Mouse (Mus musculus) heart, adult 2 months (tissue): ENCODE data around the gene Ptpro.

Source experiments
- CTCF ChIP-seq: fragments of 200-600 bp; IDR thresholded peaks from 2 replicates; pipeline ENCODE4 v1.8.1; 2022; ENCODE audit warnings: antibody characterized with exemption, mild to moderate bottlenecking, moderate library complexity
- EP300 ChIP-seq: fragments of 200-500 bp; IDR thresholded peaks from 2 replicates; pipeline ENCODE4 v1.6.1; 2011; ENCODE audit warnings: low read depth, low read length, control low read depth; ENCODE audit not compliant: insufficient read depth
- POLR2A ChIP-seq: fragments of 200-500 bp; IDR thresholded peaks from 2 replicates; pipeline ENCODE4 v1.6.1; 2011; ENCODE audit warnings: mild to moderate bottlenecking, low read depth, low read length, control low read depth; ENCODE audit not compliant: insufficient read depth

DNA sequence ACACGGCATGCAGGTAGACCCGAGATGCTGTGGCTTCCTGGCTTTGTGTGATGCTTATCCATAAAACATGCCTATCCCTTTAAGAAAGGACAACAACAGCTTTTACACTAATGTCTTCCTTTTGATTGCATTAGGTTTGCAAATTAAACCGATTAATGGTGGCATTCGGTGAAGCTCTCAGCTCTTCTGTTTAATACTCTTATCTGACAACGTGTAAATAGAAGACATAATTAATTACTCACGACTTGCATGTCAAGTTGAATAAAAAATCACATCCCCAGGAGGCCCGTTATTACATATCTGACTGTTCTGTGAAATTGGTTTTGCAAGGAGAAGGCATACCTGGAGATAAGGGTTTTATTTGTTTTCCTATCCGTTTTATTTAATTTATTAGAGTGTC lies 15.9 kb downstream of the Ptpro start:
- TF ChIP-seq CTCF: no peak
- no peak for TF ChIP-seq POLR2A
- TF ChIP-seq EP300: no peak
